Mouse (Mus musculus) limb, embryonic 14.5 days (tissue): ENCODE measurements around the gene Gng4. TPM values are rescaled to one million over a fixed set of nuclear protein-coding genes. Genes with fewer than 3 reads are reported as not detected.

Source experiments
- ATAC-seq: fragments of 200-750 bp; cut with Nextera tagmentation; 2 replicates; pipeline ENCODE4 v1.8.0; 2017; ENCODE audit warnings: low read depth, moderate number of reproducible peaks, moderate TSS enrichment; ENCODE audit not compliant: low FRiP score
- DNase-seq: peaks from one replicate; pipeline ENCODE4 v3.0.0-alpha.2; 2015; ENCODE audit warnings: low spot score
- H3K27ac ChIP-seq: fragments of 300-500 bp; sonication (generic); replicated peaks from 2 replicates; pipeline ENCODE4 v1.5.1; 2014; ENCODE audit warnings: low read depth, mild to moderate bottlenecking, low read length, moderate library complexity, mixed read lengths
- H3K27me3 ChIP-seq: fragments of 300-500 bp; sonication (generic); 2 replicates; pipeline ENCODE4 v1.6.1; 2014; ENCODE audit warnings: low read length, mixed read lengths; ENCODE audit not compliant: control insufficient read depth, insufficient read depth
- H3K36me3 ChIP-seq: fragments of 300-500 bp; sonication (generic); 2 replicates; pipeline ENCODE4 v1.6.1; 2014; ENCODE audit warnings: mild to moderate bottlenecking, low read length, moderate library complexity, mixed read lengths; ENCODE audit not compliant: control insufficient read depth, insufficient read depth
- H3K4me1 ChIP-seq: fragments of 300-500 bp; sonication (generic); 2 replicates; pipeline ENCODE4 v1.6.1; 2014; ENCODE audit warnings: antibody characterized with exemption, low read length, mixed read lengths; ENCODE audit not compliant: control insufficient read depth, insufficient read depth
- H3K4me2 ChIP-seq: fragments of 300-500 bp; sonication (generic); replicated peaks from 2 replicates; pipeline ENCODE4 v1.6.1; 2014; ENCODE audit warnings: low read depth, mild to moderate bottlenecking, low read length, moderate library complexity; ENCODE audit not compliant: severe bottlenecking
- H3K4me3 ChIP-seq: fragments of 300-500 bp; sonication (generic); replicated peaks from 2 replicates; pipeline ENCODE4 v1.5.1; 2014; ENCODE audit warnings: low read length
- H3K9ac ChIP-seq: fragments of 300-500 bp; sonication (generic); 2 replicates; pipeline ENCODE4 v1.6.1; 2014; ENCODE audit warnings: mild to moderate bottlenecking, low read depth, low read length, moderate library complexity; ENCODE audit not compliant: severe bottlenecking
- H3K9me3 ChIP-seq: fragments of 300-500 bp; sonication (generic); 2 replicates; pipeline ENCODE4 v1.6.1; 2016; ENCODE audit warnings: low read length; ENCODE audit not compliant: control insufficient read depth
- POLR2A ChIP-seq: fragments of 200-500 bp; IDR thresholded peaks from 2 replicates; pipeline ENCODE4 v1.8.0; 2012; ENCODE audit warnings: inconsistent platforms, mild to moderate bottlenecking, moderate library complexity, borderline replicate concordance; ENCODE audit not compliant: insufficient read depth, insufficient read length; ENCODE audit errors: extremely low read depth
- WGBS: fragments of 180-500 bp; shearing (Covaris S2); extraction: QIAGEN DNeasy Blood & Tissue Kit; methylation state at CpG from one replicate; pipeline ENCODE4 v1.1.7; 2014; 5-methylcytosine and 5-hydroxymethylcytosine counted together
- polyA plus RNA-seq, 2 experiments: library from polyadenylated mRNA; depleted of rRNA in 1 of 2; stranded (reverse) in 1 of 2; unstranded in 1 of 2; fragments of >200 nt; fragmentation: Nextera tagmentation in 1 of 2; extraction: Ambion mirVana in 1 of 2; gene quantifications; 2 replicates each; pipeline versions ENCODE4 v1.2.1 to v1.2.3; 2012 to 2014

Gene Gng4
- polyA plus RNA-seq, 2 experiments, result 4.8 to 10.7 TPM

- no peak for TF ChIP-seq POLR2A
- Histone ChIP-seq H3K9ac (peak overlapping the region; percentile 51), H3K4me1 (0 out of 2 replicates have a peak, but pooled peaks cover 12% of the 10 kb centered on the region), H3K9me3 (no peaks in the 10 kb centered on the region), H3K27me3 (peaks cover 31% of the 10 kb centered on the region), H3K4me2 (peak overlapping the region; percentile 95), H3K36me3 (no peaks in the 10 kb centered on the region), H3K4me3 (peak overlapping the region; percentile 58), H3K27ac (no peak overlapping the region)
- WGBS, result under 1% methylated on average over 46 of the region's 59 CpGs
- DNase-seq (no peak), ATAC-seq (peak; percentile 39; the same call in 1 of the 2 replicates)
Measured at GRCm38 (mm10) chr13:13784420-13784936, 619 bp downstream of the Gng4 start.

GRCm38 (mm10) chr13:13784981-13785783, 1.3 kb downstream of the Gng4 start:
- no peak overlapping the region for H3K27ac ChIP-seq
- TF ChIP-seq POLR2A, result no peak
- ATAC-seq (0 out of 2 replicates have a peak, but pooled peaks have one; percentile 14), DNase-seq (peak; percentile 10)
- no peaks in the 10 kb centered on the region for H3K9me3 ChIP-seq
- H3K4me1 ChIP-seq, result 0 out of 2 replicates have a peak, but pooled peaks cover 12% of the 10 kb centered on the region
- H3K36me3 ChIP-seq, result no peaks in the 10 kb centered on the region
- under 1% methylated on average over 30 of the region's 30 CpGs for WGBS
- peaks cover 31% of the 10 kb centered on the region for H3K27me3 ChIP-seq
- peak overlapping the region; percentile 95 for H3K4me2 ChIP-seq
- peak overlapping the region; percentile 51; the same call in 1 of the 2 replicates for H3K9ac ChIP-seq
- peak overlapping the region; percentile 58 for H3K4me3 ChIP-seq

GRCm38 (mm10) chr13:13786971-13787370, 3.1 kb downstream of the Gng4 start:
- no peak overlapping the region for H3K27ac ChIP-seq
- H3K4me1 ChIP-seq, result 0 out of 2 replicates have a peak, but pooled peaks cover 12% of the 10 kb centered on the region
- ATAC-seq, result no peak
- DNase-seq, result no peak
- no peak for TF ChIP-seq POLR2A
- H3K4me3 ChIP-seq, result no peak overlapping the region
- H3K27me3 ChIP-seq, result peaks cover 31% of the 10 kb centered on the region
- H3K9ac ChIP-seq, result no peak overlapping the region
- H3K9me3 ChIP-seq, result no peaks in the 10 kb centered on the region
- H3K36me3 ChIP-seq, result no peaks in the 10 kb centered on the region
- 85% methylated on average over 6 of the region's 6 CpGs for WGBS
- H3K4me2 ChIP-seq, result no peak overlapping the region

GRCm38 (mm10) chr13:13788070-13788469, 4.2 kb downstream of the Gng4 start:
- H3K9me3 ChIP-seq, result no peaks in the 10 kb centered on the region
- H3K36me3 ChIP-seq, result no peaks in the 10 kb centered on the region
- ATAC-seq (no peak), DNase-seq (no peak)
- H3K27me3 ChIP-seq, result peaks cover 29% of the 10 kb centered on the region
- no peak overlapping the region for H3K4me2 ChIP-seq
- H3K27ac ChIP-seq, result no peak overlapping the region
- TF ChIP-seq POLR2A, result no peak
- H3K4me1 ChIP-seq, result 0 out of 2 replicates have a peak, but pooled peaks cover 12% of the 10 kb centered on the region
- H3K9ac ChIP-seq, result no peak overlapping the region
- 90% methylated on average over 4 of the region's 4 CpGs for WGBS
- H3K4me3 ChIP-seq, result no peak overlapping the region

- Histone ChIP-seq H3K9ac (no peak overlapping the region), H3K36me3 (no peaks in the 10 kb centered on the region), H3K4me1 (no peaks in the 10 kb centered on the region), H3K4me2 (no peak overlapping the region), H3K27ac (no peak overlapping the region), H3K4me3 (no peak overlapping the region), H3K27me3 (no peaks in the 10 kb centered on the region), H3K9me3 (no peaks in the 10 kb centered on the region)
- ATAC-seq, result no peak
- WGBS, result 91% methylated on average over 3 of the region's 3 CpGs
- DNase-seq, result no peak
- no peak for TF ChIP-seq POLR2A
Measured at GRCm38 (mm10) chr13:13791981-13792380, 8.1 kb downstream of the Gng4 start.
